Mouse (Mus musculus): ENCODE data around the gene Bicral. TPM values are rescaled to one million over a fixed set of nuclear protein-coding genes. Genes with fewer than 3 reads are reported as not detected.
A peak's percentile ranks its signal among the peaks of the same experiment; 100 is the strongest.

Bicral gene
- total RNA-seq, 2 experiments from 2014 or later = 7.5 to 9.2 TPM

DNA sequence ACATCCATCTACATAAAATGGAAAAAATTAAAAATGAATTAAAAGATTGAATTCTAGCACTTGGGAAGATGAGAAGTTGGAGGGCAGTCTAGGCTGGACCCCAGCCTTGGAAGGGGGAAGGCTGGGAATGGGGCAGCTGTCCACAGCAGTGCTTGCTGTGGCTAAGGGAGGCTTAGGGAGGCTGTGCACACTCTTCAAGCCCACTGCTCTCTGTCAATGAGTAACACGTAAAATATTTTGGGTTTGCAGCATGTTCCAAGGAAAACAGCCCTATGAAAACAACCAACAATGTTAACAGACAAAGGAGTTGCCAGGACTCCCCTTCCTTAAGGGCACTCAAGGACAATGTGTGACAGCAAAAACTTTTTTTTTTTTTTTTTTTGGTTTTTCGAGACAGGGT, 15.3 kb downstream of the Bicral start:
- no peak for DNase-seq

DNA sequence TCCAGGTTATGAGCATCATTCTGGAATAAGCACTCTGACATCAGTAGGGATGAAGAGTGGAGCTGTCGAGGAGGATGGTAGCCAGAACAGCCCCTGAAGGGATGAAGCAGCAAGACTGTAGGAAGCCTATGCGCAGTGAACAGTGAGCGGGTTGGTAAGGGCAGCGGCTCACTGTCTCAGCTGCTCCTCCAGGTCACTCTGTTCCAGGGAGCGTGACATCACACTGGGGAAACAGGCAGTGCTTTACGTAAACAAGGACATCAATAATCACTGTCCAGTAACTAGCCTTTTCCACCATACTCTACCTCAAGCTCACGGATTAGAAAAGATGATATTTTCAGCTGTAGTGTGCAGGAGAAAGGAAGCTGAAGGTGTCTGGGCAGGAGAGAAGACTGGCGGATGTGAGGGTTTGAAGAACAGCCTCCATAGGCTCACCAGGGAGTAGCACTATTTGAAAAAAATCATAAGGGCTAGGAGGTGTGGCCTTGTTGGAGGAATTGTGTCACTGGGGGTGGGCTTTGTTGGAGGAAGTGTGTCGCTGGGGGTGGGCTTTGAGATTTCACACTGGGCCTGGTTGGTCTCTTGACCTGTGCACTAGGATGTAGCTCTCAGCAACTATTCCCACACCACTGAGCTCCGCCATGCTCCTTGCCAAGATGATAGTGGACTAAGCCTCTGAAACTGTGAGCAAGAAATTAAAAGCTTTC, 17.8 kb downstream of the Bicral start:
- DNase-seq = no peak

DNA sequence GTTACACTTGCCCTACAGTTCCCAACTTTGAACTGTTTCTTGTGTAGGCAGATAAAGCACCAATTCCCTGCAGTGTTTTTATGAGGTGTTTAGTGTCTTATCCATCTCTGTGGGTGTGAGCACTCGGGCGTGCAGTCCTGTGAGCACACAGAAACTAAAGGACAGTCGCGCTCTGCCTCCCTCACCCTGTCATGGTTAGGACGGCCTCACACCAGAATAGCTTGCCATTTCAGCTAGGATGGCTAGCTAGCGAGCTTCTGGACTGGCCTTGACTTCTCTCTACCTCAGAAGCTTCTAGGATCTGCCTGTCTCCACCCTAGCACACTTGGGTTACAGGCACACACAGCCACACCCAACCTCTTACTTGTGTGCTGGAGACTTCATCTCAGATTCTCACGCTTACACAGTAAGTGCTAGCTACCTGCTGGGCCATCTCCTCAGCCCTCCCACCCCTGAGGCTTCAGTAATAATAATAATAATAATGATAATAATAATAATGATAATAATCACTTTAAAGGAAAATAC, 19.8 kb downstream of the Bicral start:
- DNase-seq = no peak

DNA sequence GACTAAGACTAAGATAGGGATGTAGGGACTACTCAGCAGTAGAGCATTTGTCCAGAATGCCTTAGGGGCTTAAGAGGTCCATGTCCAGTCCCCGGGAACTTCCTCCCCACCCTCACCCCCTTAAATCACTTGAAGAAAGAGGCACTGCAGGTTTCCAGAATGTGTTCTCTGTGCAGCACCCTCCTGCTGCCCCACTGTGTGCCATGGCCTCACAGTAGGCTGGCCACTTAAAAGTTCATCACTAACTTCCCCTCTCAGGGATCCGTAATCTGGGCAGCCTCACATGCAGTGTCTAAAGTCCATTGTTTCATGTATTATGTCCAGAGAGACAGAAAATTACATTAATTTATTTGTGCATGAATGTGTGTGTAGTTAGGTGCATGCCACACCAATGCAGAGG, 20.4 kb downstream of the Bicral start:
- DNase-seq = no peak

DNA sequence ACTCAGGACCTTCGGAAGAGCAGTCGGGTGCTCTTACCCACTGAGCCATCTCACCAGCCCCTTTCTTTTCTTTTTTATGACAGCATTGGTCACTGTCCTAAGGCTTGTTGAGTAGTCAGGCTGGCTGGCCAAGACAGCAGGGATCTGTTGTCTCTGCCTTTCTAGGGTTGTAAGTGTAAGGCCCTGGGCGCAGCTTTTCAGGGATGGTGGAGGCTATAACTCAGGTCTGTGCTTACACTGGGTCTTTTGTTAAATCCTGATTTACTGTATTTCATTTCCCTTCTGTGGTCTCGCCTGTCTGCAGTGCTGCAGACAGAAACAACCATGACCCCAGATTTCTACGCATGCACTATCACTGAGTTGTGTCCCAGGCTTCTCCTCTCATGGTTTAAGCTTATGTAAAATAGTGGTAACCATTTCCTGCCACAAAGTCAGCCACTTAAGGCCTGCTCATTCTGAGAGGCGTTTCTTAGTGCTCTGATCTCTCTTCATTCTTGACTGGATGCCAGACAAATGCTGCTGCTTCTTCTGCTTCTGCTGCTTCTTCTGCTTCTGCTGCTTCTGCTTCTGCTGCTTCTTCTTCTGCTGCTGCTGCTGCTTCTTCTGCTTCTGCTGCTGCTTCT, 23.1 kb downstream of the Bicral start:
- DNase-seq = no peak

DNA sequence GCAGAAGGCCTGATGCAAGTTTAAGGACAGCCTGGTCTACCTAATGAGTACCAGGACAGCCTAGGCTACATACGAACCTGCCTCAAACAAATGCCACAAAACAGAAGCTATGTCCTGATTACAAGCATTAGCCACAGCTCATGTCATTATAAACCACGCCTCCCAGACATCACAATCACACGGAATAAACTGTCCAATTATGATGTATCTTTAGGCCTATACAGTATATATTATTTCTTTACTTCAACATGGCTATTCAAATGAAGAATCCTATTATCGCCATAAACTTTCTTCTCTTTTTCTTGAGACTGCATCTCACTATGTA, 25.3 kb downstream of the Bicral start:
- DNase-seq = no peak

DNA sequence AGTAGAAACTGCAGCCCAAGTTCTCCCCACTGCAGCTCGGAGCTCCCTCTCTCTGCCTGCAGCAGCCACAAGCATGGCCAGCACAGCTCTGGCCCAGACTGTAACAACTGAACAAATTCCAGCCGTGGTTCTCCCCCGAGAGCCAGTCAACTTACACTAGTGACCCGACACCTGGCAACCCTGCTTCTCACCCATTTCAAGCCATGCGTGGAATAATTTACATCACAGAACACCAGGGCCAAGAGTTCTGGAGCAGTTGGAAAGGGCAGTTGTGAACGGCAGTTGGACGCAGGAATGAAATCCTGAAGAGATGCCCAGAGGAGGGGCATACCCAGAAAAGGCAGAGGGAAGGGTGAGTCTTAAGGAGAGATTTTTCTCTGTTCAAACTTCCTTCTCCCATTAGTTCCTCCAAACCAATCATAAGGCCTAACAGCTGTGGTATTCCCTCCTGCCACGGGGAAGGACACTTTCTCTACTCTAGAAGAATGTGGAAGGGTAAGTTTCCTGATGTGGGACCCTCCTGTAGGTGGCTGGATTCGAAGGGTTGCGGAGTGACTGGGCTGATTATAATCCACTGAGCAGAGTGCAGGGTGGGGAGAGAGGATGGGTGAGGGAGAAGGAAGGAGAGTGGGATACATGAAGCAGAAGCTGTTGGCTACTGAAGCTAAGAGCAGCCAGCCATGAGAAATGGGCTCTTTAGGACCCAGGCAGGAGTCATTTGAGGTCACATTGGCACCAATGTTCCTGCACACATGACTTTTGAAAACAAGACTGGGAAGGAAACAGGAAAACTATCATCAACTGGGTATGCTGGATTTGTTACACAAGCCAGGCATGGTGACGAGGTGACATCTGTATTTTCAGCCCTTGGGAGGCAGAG, 25.9 kb downstream of the Bicral start:
- DNase-seq = peak; percentile 70

DNA sequence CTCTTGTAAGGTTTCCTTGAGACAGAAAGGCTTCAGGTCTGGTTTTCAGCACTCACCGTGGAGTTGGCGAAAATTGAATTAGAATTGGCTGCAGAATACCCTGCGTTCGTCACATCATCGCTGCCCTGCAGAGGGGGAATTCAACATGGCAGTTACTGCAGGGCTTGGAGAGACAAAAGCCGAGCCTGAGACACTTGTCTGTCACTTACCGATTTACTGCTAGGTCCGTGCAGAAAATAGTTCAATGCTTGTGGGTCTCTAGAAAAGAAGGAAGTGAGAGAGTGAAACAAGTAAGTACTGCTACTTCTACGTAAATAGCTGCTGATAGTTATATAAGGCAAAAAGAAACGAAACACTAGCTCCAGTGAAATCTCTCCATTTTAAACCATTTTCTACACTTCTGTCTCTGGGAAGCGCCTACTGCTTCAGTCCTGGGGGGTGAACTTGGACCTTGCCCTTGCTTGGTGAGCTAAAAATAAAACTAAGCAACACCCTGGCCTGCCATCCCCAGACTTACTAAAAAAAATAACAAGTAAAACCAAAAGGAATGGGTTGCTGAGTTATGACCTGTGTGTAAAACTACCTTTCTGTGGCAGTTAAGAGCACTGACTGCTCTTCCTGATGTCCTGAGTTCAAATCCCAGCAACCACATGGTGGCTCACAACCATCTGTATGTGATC, 28.3 kb downstream of the Bicral start:
- DNase-seq = no peak

DNA sequence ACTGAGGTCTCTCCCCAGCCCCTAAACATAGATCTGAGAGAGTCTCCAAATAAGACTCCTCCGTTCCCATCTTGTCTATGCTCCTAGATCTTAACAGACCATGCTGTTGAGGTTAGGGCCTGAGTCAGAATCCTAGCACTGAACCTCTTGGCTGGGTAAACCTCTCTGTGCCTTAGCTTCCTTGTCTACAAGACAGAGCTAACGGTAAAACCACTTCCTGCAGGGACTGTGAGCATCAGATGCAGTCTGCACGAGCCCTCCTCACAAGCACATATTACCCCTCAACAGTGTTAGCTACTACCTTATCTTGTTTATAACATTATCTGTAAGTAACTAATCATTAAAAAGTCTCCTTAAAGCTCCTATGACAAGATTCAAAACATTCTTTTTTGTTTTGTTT, 29.3 kb downstream of the Bicral start:
- no peak for DNase-seq

DNA sequence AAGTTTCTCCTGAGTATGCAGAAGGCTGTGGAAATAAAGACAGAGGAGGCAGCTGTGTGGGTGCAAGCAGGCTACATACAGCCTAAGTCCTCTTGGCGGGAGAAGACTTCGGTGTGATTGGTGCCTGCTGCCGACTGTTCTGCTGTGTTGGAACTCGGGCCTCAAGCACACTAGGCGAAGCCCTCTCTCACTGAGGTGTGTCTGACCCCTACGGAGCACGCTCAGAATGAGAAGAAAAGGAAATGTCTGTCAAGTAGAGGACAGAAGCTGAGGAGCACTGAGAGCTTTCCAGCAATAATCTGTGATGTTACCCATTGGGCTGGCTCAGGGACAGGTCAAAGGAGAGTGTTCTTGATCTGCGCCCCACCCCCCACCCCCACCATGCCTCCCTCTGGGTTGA, 35.2 kb downstream of the Bicral start:
- no peak for DNase-seq

DNA sequence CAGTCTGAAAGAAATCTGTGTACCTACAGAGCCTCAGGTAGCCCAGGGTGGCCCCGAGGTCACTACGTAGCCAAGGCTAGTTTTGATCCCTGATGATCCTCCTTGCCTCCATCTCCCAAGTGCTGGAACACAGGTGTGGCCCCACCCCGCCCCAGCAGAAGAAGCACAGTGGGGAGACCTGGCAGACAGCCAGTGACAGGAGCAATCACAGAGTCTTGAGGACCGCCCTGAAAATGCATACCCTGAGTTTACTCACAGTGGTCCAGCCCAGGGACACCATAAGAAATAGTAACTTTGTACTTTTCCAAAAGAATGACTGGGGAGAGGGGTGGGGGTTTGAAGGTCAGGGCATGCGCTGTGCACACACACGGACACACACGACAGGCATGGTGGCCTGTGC, 37.7 kb downstream of the Bicral start:
- no peak for DNase-seq

DNA sequence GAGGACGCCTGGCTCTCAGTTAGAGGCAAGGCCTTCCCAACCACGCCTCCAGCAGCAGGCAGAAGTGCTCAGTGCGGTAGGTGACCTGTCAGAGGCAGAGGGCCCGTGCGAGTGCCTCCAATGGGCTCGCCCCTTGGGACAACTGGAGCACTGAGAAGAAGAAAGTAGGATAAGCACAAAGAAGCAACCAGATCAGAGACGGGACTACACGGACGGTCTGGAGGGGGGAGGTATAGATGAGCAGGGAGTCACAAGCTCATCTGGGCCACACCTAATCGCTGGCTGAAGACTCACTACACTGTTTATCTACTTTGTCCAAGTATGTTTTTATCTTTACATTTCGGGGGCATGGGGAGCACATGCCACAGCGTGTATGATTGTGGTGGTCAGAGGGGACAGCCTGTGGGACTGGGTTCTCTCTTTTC, 40.5 kb downstream of the Bicral start:
- no peak for DNase-seq

DNA sequence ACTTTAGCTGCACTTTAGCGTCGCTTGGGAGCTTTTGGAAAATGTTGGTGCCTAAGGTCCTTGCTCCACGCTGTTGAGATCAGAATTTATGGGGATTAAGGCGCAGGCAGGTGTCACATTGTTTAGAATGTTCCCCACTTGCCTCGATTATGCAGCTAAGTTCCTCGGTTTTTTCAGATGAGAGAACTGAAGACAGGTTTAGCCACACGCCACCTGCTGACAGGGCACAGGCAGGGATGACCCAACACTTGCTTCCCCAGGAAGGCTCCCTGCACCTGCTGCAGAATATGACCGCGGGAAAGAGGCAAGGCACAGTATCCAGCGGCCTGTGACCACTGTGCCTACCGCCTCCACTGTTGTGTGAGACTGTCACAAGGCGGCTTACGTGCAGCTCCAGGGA, 42.0 kb downstream of the Bicral start:
- DNase-seq = no peak

DNA sequence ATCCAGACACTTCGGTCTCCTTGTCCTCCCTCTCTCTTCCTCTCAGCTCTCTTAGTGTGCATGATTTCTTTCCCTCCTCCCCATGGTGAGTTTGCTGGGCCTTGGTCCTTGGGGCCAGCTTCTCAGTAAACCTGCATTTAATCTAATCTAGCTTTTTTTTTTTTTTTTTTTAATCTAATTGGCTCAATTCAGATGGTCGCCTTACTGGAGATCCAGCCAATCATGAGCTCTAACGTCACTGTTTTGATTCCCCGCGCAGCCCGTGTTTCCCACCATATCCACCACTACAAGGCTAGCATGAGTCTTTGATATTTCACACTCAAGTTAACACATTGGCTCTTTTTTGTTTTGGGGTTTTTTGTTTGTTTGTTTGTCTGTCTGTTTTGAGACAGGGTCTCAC, 43.8 kb downstream of the Bicral start:
- no peak for DNase-seq

DNA sequence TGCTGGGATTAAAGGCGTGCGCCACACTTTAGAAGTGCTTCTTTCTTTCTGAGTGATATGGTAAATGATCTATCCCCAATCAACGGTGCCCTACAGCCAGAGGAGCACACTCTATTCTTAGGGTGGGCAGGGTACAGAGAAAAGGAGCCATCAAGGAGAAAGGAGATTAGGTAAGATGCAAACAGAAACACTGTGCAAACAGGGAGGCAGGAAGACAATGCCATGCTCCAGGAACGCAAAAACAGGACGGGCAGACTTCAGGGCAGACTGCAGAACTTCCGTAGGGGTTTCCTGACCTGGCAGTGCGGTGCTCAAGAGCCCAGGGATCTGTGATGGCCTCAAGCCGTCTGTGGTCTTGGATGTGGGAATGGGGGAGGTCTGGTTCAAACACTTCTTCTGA, 44.6 kb downstream of the Bicral start:
- DNase-seq = no peak

DNA sequence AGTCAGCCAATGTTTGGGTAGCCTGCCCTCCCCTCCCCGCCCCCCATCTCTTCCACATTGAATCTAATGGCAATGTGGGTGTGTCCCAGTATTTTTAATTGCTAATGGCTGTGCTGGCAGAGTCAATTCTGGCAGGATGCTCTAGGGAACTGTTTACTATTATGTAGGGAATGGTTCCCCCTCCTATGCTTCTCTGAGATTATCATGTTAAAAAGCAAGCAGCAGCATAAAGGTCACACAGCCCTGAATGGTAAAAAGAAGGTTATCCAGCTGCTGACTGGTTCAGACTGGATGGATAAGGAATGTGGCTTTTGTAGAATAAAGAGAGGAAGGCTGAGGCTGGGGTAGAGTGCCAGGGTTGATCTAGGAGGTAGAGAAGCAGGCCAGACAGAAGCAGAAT, 45.8 kb downstream of the Bicral start:
- no peak for DNase-seq

DNA sequence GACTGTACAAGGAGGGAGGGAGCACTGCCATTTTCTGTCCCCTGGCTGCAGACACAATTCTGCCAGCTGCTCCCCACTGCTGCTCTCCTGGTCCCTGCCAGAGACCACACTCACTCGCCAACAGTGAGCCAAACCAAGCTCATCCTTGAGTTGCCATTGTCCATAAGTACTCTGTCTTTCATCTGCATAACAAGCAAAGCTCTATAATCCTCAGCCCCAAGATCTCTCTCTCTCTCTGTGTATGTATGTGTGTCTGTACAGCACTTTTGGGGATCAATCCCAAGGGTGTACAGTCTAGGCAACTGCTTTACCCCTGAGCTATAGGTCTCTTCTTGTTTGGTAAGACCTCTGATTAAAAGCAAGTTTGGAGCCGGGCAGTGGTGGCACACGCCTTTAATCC, 47.6 kb downstream of the Bicral start:
- no peak for DNase-seq

DNA sequence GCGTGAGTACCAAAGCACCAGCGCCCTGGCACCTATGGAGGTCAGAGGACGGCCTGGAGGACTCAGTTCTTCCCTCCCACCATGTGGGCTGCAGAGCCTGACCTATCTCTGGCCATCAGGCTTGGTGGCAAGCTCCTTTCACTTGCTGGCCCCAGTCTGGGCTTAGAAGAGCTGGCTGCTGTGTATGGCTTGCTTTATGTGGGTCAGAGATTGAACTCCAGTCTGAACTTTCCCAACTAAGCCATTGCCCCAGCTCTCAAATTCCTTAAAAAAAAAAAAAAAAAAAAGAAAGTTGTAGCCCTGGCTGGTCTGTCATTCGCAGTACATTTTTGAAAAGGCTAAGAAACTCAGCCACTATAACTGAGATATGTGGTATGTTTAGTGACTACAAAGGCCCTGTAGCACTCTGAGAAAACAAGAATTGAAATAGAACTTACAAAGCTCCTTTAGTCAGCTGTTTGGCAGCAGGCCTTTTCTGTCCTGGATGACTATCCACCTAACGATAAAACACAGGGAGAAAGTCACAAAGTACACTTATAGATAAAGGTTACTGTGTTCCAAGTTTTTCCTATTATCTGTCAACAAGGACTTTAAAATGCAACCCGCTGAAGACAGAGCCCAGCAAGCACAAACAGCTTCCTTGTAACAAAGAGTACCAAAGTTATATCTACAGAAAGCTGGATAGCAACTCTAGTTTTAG, 49.0 kb downstream of the Bicral start:
- no peak for DNase-seq

DNA sequence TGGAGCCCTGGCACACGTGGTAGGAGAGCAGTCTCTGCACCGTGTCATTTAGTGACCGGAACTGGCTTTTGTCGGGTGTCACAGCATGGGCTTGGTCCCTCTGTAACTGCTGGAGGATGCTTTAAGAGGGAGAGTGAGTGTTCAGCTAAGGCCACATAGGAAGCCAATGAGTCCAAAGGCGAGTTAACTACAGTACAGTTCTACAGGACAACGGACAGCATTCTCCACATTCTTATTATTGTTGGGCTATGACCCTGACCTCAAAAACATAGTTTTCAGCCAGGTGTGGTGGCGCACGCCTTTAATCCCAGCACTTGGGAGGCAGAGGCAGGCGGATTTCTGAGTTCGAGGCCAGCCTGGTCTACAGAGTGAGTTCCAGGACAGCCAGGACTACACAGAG, 49.9 kb downstream of the Bicral start:
- DNase-seq = no peak

DNA sequence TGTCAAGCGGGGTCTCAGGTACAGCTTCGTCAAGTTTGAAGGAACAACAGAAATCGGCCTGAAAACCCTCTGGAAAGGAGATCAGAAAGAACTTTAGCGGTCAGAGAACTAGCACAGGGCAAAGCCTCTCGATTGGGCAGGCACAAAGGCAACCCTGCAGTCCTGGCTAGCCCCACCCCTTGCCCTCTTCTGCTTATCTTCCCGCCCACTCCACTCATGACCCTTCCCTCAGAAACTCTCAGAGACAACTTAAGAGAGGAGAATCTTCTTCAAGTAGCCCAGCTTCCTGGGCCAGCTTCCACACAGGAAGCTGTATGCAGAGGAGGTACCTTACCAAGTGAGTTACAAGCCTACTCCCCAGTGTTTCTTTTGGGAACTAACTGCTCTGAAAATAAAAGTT, 56.5 kb downstream of the Bicral start:
- DNase-seq = no peak

DNA sequence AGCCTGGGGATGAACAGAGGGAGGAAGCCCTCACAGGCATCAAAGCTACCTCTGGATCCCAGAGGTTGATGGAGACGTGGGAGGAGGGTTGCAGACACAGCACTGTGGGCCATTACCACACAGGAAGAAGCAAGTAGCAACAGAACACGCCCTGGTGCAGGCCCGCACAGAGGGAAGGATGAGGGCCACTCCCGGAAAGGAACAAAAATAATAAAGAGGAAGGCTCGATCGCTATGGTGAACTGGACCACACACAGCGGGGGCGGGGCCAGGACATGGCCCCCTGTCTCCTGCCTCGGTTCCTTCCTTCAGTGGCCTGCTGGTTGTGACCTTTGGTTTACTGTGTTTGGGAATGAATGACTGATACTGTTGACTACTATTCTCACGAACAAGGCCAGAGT, 58.6 kb downstream of the Bicral start:
- DNase-seq = no peak

DNA sequence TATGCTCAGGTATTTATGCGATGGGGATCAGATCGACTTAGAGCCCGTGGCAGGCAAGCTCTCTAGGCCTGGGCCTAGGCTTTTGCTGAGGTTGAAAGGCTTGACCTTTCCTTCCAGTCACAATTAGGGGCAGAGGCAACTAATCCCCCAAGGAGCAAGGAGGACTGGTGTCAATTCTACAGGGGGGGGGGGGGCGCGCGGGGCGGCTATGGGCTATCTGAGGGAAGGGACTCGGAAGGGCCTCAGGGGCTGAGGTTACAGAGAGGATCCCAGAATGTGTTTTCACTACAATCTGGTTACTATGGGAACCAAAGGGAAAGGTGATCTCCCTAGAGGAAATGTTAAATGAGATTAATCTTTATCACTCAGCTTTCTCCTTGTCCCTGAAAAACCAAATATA, 60.9 kb downstream of the Bicral start:
- no peak for DNase-seq
